Mouse (Mus musculus): ENCODE data around the gene Stx6.
"Not testable (repeated sequence)": the region's sequence is repeated elsewhere in the genome, so short reads cannot be mapped to it uniquely, and the experiment has no call there.

Gene Stx6

DNA sequence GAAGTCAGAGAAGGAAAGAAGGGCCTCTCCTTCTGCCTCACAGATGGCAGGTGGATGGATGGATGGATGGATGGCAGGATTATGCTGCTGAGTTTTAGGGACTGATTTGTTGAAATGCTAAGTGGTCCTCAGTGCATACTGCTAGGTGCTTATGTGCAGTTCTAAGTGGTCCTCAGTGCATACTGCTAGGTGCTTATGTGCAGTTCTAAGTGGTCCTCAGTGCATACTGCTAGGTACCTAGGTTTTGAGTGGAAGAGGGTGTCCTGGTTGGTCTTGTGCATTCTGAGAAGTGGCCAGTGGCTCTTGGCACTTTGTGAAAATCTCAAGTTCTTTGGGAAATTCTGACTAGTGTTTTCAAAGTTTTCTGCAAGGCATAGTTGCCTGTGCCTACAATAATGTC is 11.4 kb downstream of the Stx6 start:
- DNase-seq: no peak

DNA sequence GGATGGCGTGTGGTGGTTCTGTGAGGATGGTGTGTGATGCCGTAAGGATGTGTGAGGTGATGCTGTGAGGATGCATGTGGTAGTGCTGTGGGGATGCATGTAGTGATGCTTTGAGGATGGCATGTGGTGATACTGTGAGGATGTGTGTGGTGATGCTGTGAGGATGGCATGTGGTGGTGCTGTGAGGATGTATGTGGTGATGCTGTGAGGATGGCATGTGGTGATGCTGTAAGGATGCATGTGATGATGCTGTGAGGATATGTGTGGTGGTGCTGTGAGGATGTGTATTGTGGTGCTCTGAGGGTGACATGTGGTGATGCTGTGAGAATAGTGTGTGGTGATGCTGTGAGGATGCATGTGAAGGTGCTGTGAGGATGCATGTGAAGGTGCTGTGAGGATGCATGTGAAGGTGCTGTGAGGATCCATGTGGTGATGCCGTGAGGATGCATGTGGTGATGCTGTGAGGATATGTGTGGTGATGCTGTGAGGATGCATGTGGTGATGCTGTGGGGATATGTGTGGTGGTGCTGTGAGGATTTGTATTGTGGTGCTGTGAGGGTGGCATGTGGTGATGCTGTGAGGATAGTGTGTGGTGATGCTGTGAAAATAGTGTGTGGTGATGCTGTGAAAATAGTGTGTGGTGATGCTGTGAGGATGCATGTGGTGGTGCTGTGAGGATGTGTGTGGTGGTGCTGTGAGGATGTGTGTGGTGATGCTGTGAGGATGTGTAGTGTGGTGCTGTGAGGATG is 14.6 kb downstream of the Stx6 start:
- no peak for DNase-seq

DNA sequence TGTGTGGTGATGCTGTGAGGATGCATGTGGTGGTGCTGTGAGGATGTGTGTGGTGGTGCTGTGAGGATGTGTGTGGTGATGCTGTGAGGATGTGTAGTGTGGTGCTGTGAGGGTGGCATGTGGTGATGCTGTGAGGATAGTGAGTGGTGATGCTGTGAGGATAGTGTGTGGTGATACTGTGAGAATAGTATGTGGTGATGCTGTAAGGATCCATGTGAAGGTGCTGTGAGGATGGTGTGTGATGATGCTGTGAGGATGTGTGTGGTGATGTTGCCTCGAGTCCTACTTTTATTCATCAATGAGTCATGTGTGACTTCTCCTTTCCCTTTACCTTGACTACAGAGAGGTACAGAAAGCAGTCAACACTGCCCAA is 15.1 kb downstream of the Stx6 start:
- DNase-seq: not testable (repeated sequence)

DNA sequence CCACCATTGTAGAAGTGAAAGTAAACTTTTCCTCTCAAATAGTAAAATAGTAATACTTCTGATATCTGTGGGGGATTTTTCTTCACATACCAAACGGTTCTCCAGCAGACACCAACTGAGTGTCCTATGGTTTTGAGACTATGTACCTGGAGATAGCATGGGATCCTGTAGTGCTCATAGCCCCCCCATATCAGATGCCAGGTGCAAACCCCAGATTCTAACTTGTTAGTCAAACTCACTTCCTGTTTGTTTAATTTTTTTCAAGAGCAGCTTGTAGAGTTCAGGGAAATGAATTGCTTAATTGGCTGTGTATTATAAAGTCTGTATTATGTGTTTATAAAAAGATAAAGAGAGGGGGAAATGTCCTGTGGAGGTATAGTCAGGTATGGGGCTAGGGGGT is 15.9 kb downstream of the Stx6 start:
- DNase-seq: peak; percentile 38

DNA sequence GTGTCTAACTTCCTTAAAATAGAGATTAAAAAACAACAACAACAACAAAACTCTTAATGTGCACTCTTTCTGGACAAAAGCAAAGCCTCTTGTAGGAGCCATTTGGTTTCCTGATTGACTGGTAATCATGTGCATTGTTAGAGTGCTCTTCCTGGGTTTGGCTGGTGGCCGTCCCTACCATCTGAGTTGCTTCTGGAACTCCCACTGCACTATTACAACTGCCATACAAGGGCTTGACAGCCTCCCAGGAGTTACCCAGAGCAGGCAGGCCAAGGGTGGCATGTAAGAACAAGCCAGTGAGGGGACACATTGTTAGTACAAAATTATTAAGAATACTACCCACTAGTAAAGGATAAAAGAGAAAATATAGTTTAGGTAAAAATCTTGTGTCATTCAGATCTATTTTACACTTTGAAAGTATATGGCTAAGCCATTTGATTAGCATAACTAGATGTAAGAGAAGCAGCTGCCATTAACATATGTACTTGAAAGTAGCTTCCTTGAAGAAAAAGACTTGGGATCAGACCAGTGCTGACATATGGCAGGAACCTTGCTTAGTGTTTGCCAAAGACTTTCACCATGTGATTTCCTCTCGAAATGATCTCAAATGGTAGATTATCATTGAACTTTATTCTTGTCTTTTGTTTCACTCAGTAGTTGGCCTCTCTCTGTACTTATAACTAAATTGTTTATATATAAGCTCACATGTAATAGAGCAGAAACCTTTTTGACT is 19.8 kb downstream of the Stx6 start:
- DNase-seq: no peak

DNA sequence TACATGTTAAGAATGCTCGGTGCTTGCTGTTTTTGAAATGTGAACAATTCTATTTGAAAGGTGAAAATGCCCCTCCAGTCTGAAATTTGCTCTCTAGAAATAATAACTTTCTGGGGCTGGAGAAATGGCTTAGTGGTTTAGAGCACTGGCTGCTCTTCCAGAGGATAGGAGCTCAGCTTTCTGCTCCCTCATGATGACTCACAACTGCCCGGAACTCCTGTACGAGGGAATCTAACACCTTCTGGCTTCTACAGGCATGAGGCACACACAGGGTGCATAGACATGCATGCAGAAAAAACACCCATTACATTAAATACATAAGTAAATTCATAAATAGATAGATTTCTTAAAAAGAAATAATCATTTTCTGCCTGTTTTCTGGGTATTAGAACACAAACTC is 25.7 kb downstream of the Stx6 start:
- DNase-seq: no peak

DNA sequence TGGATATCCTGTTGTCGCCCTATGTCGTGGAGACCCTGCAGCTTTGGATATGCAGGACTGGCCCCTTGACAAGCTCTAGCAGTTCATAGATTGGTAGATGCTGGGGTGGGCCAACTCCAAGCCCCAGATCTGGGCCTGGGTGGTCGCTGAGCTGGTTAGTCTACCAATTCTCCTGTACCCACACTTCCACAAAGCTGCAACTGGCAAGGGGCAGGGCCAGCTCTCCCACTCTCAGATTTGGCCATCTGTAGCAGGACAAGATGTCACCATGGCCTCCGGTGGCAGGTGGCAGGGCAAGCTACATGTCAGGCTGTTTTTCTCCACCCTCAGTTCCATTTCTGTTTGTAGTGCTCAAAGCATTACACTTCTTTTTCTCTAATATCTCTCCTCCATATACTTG is 30.1 kb downstream of the Stx6 start:
- no peak for DNase-seq

DNA sequence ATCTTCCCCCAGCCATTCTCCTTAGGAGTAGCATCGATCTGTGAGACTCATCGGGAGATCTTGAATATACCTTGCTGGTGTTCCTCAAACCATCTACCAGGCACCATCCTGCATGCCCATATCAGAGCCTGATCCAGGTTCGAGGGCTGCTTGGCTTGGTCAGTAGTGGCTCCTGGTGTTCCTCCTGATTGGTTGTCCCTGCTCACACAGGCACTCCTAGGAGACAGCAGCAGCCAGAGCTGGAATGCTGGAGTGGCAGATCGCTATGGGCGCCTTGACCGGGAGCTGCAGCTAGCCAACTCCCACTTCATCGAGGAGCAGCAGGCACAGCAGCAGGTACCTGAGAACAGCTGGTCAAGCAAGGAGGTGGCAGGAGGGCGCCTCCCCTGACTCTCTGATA is 32.7 kb downstream of the Stx6 start:
- DNase-seq: no peak

DNA sequence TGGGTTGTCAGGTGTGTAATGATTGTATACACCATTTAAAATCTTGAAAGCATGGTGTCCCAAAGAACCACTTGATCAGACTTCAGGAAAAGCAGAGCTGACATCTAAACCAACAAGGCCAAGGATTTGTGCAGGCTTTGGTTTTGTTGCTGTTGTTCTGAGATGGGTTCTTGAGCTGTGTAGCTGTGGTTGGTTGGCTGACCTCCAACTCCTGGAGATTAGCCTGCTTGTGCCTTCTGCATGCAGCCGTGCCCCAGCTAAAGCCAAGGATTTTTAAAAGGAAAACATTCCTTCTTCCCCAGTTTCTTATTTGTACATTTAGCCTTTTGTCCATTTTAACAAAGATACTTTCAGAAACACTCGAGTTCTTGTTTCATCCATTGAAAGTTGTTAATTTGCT is 33.2 kb downstream of the Stx6 start:
- DNase-seq: no peak

DNA sequence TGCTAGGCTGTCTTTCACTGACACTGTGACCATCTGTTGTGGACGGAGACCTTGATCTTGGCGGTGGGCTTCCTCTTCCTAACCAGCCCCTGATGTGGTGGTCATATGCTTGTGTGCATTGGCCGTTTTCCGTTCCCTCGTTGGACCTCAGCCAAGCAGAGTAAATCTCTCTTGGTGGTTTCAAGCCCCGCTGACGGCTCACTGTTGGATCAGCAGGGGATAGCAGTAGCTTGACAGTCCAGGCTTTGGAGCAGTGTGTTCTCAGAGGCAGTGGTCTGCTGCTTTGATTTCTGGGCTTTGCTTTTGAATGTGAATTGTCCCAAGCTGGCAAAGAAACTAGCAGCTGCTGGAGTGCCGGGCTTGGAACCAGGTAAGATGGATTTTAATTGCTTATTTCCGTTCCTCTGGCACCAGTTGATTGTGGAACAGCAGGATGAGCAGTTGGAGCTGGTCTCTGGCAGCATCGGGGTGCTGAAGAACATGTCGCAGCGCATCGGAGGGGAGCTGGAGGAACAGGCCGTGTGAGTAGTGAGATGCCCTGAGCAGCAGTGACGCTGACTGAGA is 34.4 kb downstream of the Stx6 start:
- DNase-seq: no peak

DNA sequence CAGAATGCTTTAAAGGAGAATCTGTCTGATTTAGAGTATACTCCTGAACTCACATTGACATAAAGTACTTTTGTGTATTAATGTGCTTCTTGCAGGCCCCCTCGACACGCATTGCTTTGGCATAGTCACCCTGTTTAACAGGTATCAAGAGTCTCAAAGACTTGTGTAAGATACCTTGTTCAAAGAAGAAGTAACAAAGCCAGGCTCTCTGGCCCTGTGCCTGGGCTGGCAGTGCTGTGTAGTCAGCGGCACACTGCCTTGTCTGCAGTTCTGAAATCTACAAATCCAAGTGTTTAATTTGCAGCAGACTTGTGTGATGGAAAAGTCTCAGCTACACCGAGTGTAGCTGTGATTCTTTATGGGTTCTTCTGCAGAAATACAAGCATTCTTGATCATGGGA is 38.2 kb downstream of the Stx6 start:
- no peak for DNase-seq

DNA sequence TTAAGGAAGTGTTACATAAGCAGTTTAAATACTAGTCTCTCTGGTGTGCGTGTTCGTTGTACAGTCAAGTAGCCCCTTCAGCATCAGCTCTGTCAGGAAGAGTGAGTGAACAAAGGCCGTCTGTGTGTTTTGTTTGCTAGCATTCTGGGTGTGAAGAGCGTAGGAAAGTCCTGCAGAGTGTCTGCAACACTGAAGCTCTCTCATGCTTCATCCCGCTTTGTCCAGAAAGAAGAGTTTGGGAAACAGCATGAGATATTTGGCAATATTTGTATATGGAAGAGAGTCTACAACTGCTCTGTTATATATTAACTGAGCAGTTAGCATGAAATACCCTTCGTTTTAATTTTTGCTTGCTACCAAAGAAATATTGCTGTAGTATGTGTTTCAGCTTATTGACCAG is 41.0 kb downstream of the Stx6 start:
- DNase-seq: no peak

DNA sequence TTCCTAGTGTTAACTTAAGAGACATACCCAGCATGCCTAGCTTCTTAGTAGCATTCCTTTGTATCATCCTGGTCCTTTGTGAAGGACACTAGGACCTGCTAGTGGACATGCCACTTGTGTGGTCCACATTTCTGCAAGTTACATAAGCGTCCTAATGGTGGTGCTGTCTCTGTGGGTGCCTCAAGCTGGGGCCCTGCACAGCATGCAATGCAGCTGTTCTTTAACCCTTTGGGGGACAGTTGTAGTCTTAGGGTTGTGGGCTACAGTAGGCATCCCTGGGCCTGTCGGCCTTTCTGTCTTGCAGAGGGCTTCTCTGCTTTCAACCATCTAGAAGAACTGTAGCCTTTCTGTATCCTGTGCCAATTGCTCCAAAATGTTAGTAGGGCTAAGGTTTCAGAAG is 42.5 kb downstream of the Stx6 start:
- no peak for DNase-seq

DNA sequence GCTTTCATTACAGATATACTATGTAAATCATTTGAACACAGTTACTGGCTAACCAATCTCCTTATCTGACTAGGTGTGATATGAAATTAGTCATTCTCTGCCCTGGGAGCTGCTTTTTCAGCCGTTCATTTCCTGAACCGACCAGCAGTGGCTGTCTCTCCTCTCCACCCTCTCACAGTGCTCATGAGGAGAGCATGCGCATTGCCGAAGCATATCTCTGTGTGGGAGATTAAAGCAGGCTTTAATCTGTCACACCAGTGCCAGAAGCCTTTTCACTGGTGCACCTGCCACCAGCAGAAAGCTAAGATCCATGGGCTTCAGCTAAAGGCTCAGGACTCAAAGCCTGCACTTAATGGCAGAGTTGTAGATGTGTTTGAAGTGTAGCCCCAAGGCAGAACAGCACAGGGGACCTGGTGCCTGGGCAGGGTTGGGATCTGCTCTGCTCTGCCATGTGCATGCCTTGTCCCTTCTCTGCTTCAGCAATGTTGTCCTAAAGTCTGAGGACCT is 42.9 kb downstream of the Stx6 start:
- peak; percentile 64 for DNase-seq

DNA sequence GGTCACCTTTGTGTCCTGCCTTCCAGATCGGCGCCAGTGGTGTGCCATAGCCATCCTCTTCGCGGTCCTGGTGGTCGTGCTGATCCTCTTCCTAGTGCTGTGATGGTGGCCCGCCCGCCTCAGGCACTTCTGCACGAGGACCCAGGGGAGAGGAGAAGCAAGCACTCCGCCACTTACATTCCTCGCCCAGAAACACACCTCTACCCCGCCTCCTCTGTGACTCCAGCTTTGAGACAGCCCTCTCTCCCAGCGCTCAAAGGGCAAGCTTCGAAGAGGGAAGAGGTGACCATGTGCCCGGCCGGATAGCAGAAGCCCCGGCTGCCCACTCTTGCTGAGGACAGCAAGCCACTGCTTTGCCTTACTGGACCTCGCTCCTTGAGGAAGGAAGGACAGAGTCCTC is 43.4 kb downstream of the Stx6 start:
- no peak for DNase-seq

DNA sequence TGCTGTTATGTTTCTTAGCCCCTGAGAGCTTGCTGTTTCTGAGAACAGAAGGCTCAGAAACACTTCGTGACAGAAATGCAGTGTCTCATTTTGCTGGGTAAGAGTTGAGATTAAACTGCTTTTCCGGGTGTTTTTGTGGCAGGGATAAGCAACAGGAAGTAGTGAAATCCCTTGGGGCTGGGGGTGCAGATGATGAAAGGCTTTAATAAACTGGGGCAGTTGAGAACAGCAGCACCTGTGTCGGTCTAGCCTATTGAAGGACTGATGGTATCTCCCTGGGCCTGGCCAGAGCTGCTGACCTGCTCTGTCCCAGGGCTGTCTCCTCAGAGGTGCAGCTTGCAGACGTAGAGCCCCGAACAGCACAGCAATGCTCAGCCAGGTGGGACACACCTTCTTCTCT is 44.0 kb downstream of the Stx6 start:
- DNase-seq: no peak

DNA sequence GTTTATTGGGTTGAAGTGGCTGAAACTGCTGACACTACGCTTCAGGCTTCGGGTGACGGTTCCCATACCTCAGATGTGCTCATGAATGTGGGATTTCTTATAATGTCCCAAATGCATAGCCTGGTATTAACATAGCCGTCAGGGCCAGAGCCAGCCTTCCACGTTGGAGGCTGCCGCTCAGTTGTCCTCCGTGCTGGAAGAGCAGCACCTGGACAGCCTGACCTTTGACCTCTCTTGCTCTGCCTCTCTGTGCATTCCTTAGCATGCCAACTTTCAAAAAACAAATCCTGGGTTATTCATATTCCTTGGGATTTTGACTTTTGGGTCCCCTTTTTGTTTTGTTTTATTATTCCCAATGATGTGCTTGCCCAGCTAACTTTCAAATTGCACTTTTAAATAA is 44.6 kb downstream of the Stx6 start:
- DNase-seq: no peak

DNA sequence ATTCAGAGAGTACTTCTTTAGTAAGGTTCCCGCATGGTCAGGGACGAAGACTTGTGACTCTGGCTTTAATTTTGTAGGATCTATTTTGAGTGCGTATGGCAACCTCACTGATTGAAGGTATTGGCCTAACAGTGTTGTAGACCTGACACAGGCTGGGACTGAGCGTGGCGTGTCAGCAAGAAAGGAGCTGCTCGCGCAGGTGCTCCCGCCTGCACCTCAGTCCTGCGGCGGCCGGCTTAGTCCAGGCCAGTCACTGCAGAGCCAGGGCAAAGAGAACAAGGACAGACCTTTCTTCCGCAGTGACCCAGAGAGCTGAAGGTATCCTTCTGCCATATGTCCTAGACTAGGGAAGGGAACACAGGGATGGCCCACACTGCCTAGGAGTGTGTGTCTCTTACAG is 45.4 kb downstream of the Stx6 start:
- no peak for DNase-seq

DNA sequence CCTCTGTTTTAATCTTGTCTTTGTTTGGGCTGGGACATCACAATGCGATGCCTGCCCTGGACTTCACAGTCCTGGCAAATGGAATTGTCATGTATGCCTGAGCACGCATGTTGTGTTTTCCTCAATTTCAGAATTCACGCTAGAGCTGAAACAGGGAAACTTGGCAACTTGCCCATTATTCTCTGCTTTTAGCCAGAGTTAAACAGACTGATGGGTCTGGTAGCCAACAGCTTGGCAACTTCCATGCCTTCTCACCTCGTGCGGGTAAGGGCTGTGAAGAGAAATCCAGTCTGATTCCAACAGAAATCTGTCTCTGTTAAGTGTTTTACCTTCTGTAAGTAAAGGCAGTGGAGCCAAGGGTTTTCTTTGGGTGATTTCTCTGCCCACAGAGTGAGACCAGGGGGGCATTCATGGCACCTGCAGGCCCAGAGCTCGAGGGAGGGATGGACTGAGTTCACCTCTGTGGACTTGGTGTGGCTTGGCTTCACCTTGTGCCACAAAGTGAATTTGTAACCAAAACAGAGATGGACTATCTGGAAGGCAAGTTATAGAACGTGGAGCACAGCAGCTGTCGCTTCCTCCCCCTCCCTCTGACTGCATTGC is 46.1 kb downstream of the Stx6 start:
- DNase-seq: no peak

DNA sequence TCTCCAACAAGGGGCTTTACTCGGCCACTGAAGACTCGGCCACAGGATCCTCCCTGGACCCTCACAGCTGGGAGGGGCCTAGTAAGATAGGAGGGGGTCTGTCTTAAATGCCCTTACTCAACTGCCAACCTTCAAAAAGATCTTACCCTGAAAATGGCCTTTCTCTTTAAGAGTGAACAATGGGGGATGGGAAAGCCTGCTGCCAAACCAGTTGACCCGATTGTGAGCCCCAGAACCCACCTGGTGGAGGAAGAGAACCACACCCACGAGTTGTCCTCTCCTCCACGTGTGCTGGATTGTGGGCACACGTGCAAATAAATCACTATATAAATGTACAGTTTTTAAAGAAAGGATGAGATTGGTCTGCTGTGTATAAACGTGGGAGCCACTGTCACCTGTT is 46.8 kb downstream of the Stx6 start:
- peak; percentile 27 for DNase-seq

DNA sequence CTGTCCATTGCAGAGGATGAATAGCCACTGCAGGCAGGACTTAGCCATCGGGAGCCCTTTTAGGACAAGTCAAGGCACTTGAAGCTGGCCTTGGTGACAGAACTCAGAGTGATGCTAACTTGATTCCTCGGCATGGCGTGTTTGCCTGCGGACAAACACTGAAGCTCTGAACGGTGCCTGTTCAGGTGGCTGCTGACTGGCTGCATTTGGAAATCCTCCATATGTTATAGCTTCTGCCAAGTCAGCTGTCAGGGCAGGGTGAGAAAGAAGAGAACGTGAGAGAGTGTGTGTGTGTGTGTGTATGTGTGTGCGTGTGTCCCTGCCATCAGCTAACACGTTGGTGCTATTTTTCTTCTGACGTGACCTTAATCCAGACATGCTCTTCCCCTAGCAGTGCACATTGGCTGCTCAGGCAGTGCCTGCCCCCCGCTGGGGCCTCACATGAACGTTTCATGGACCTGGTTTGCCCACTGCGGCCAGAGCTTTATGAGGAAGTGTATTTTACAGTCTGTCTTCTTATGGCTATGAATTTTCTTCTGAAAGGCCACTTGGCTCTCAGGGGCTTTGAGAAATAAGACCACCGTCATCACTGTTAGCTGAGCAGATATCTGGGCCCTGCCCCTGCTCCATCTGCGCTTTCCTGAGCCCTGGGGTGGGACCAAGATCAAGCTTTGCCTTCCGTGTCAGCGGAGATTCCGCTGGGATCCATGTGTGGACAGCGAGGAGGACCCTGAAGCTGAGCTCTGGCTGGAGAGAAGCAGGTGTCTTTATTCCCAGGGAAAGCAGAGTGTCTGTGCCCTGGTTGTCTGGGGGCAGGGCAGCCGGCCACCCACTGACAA is 47.5 kb downstream of the Stx6 start:
- peak; percentile 16 for DNase-seq

DNA sequence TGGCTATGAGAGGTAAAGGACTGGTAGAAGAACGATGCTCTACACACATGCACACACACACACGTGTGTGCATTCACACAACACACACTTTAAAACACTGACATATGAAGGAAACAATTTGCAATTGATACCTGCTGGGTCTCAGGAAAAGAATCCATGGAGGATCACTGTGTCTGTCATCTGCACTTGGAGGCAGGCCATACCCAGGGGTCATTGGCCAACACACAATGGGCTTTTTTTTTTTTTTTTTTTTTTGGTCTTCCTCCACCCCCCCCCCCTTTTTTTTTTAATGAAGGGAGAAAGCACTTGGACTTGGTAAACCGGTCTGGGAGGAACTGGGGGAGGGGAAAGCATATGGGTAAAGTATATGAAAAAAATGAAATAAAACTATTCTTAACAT is 49.3 kb downstream of the Stx6 start:
- no peak for DNase-seq

Data from thymus, postnatal 4 days (tissue).